Mouse (Mus musculus): ENCODE measurements at regions not wholly inside any gene's neighbourhood (a gene's known extent, or its start where the extent isn't known, plus 50 kb on each side); places are given as distances from the start of the nearest gene placed in this dataset.

DNA sequence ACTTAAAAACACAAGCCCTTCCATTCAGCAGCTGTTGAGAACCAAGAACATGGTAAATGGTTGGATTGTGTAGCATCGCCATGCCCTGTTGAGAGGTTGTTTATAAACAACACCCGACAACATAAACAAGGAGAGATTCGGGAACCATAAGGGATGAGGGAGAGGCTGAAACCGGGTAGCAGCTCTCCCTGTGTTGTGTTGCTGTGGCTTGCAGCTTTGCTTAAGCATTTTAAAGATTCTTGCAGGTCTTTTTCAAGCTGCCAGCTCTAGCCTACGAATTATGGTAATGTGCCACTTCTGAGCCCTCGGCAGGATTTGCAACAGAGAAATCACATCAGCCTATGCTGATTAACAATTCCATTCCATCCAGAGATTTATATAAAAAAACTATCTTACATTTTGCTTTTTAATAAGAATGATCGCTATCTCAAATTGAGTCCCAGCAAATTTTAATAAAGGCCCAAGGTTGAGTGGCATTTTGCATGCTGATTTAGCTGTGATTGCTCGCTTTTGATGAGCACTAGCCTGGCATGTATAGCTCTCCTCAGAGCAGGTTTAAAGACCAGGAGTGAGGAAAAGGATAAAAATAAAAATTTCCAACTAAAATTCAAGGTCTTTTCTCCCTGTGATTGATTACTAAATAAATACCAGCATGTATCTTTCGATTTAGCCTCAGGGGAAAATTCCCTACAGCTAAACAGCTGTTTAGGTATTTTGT, 445.7 kb upstream of the 4930412O13Rik start:
- no peak for DNase-seq (ENCODE audit: low spot score)

DNA sequence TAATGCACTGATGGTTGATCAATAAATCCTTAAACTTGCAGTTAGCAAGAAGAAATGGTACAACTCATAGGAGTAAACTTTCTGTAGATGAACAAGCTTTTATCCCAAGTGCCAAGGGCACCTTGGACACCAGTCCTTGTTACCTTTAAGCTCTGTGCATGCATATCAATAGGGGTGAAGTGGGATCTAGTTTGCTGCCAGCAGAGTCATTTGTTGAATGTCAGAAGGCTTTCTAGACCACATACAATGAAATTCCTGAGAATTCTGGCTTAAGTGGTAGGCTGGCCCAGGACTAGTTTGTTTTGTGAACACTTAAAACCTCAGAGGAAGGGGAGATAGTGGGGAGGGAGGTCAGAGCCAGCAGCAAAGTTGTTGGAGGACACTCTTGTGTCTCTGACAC, 437.9 kb upstream of the 4930412O13Rik start:
- DNase-seq (ENCODE audit: low spot score), result no peak

GRCm38 (mm10) chr2:9445826-9446225, 435.2 kb upstream of the 4930412O13Rik start:
- no peak for DNase-seq (ENCODE audit: low spot score)

- DNase-seq (ENCODE audit: low spot score), result no peak
Observed at GRCm38 (mm10) chr2:9464413-9464812, 416.6 kb upstream of the 4930412O13Rik start.

DNA sequence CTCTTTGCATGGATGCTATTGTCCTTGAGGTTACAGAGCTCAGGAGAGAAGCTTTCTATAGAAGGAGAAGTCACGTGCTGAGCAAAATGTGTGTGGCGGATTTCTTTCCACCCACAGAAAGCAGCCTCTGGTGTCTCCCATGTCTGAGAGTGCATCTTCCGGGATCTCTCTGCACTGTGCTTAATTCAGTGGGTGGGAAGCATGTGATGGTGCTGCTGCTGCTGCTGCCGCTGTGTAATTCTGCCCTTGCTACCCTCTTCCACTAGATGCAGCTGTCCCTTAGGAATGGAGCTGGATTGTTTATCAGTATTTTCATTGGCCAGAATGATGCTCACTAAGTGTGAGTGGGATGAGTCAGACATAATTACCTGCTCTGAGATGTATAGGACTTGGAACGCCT, 416.2 kb upstream of the 4930412O13Rik start:
- DNase-seq (ENCODE audit: low spot score), result no peak

- no peak for DNase-seq (ENCODE audit: low spot score)
Observed at GRCm38 (mm10) chr2:9467573-9467972, 413.5 kb upstream of the 4930412O13Rik start.

GRCm38 (mm10) chr2:9468651-9469050, 412.4 kb upstream of the 4930412O13Rik start:
- DNase-seq (ENCODE audit: low spot score), result no peak

- DNase-seq (ENCODE audit: low spot score), result no peak
Observed at GRCm38 (mm10) chr2:9481678-9482345, 399.2 kb upstream of the 4930412O13Rik start.

DNA sequence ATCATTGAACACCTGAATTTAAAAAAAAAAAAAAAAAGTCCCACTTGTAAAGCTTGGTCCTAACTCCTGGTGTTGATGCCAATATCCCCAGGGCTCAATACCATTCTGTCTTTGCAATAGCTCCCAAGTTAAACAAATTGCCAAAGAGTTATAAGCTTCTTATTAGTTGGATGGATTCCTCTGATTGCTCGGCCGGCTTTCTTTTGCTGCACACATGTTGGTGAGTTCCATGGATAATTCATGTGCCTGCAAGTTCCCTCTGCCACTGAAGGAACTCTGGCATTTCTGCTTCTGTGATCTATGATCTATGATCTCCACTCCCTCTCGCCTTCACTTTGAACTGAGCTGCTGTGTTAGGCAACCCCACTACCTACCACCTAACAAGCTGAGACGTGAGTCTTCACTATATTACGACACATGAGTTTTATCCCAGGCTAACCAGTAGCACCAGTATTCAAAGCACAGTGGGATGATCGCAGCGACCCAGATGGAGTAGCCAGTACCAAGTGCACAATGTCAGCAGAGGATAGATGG, 393.6 kb upstream of the 4930412O13Rik start:
- DNase-seq (ENCODE audit: low spot score), result no peak

GRCm38 (mm10) chr2:9493606-9494145, 387.4 kb upstream of the 4930412O13Rik start:
- no peak for DNase-seq (ENCODE audit: low spot score)

DNA sequence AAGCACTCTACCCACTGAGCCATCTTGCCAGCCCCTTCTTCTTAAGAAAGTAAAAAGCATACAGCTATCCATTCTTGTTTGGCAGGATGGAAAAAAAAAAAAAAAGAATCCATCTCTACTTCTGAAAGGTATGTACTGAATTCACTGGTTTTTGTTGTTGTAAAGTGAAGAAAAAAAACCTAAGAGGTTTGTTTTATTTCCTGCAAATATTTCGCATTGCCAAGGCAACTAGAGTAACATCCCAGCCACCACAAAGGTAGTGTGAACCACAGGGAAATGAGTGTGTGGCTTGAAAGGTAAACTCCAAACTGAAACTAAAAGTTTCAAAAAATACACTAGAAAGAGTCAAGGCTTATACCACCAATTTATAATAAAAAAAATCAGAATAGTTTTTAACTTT, 361.0 kb upstream of the 4930412O13Rik start:
- DNase-seq (ENCODE audit: low spot score), result no peak

DNA sequence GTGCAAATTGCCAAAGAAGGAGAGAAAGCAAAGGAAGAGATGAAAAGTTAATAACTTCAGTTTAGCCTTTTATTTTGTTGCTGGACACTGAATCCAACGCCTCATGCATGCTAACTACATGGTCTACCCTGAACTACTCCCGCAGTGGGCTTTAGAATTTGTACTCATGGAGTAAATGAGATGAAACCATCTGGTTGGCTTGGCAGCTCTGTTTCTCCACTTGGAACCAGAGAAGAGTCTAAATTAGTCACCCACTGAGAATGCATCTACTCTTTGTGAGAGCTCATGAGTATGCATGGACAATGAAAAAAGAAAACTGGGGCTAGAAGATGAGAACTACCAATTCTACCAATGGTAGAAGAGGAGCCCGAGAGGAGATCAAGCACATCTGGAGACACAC, 355.1 kb upstream of the 4930412O13Rik start:
- DNase-seq (ENCODE audit: low spot score), result no peak

DNA sequence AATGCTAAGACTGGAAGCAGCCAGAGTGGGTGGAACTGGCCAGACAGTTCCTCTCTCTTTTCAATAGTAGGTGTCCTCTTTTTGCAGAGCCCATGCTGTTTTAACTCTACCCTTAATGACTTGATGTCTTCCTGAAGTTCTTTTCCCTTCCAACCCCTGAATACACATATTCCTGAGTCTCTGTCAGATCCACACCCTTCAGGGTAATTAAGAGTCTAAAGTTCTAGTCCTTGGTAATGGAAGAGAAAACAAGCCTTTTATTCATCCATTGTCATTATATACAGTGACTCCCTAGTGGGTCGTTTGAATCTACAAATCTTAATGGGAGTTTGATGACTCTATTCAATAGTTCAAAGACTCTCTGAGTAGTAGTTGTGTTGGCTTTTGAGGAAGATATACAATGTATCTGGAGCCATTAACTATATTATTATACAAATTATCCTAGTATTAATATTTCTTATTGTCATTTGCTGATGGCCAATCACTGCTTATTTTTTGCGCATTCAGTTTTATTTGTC, 345.9 kb upstream of the 4930412O13Rik start:
- no peak for DNase-seq (ENCODE audit: low spot score)

- DNase-seq (ENCODE audit: low spot score), result no peak
Observed at GRCm38 (mm10) chr2:9547771-9548590, 333.1 kb upstream of the 4930412O13Rik start.

DNA sequence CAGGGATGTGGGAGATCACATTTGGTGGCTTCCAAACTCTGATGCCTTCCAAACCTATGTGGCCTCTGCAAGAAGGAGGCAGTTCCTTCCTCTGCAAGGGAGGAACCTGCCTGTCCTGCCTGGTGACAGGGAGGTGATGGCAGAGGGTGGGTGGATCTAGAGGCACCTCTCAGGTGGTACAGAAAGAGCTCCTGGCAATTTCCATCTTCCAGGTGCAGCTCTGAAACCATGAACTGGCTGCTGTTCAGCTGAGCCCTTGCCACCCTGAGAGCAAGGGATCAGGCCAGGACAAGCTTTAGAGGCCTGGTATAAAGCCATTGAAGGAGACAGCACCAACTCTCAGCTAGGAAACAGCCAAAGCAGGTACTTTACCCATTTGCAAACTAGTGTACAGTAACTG, 327.7 kb upstream of the 4930412O13Rik start:
- no peak for DNase-seq (ENCODE audit: low spot score)

- DNase-seq (ENCODE audit: low spot score), result no peak
Observed at GRCm38 (mm10) chr2:9564487-9565043, 316.5 kb upstream of the 4930412O13Rik start.

DNA sequence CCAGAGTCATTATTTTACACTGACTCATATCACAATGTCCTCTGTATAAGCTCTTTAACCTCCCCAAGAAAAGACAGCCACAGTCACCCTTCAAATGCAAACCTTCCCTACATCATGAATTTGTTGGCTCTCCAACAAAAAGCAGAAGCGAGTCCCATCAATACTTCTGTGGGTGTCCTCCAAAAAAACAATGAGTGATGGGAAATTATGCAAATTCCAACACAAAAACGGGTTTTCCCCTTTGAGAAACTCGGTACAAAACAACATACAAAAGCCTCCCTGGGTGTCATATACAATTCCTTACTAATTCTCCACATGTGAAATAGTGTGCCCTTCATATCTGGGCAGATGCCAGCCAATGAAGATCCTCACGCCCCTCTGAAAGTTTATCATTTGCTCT, 311.8 kb upstream of the 4930412O13Rik start:
- DNase-seq (ENCODE audit: low spot score), result no peak

- no peak for DNase-seq (ENCODE audit: low spot score)
Observed at GRCm38 (mm10) chr2:9574196-9574595, 306.9 kb upstream of the 4930412O13Rik start.

DNA sequence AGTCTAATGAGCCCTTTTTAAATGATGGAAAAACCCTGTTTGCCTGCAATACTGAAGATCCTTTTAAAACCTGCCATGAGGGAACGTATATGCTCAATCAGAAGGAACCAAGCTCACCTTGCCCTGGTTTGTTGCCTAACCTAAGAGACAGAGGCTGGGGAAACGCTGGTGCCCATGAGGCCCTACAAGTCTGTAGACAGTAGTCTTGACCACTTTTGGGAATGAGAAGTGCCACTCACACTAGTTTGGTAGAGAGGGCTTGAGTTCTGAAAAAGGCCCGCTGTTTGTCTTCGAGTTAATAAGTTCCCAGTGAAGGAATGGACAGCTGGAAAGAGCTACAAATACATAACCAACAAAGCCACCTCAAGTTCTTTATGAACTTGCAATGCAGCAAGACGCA, 306.4 kb upstream of the 4930412O13Rik start:
- no peak for DNase-seq (ENCODE audit: low spot score)

DNA sequence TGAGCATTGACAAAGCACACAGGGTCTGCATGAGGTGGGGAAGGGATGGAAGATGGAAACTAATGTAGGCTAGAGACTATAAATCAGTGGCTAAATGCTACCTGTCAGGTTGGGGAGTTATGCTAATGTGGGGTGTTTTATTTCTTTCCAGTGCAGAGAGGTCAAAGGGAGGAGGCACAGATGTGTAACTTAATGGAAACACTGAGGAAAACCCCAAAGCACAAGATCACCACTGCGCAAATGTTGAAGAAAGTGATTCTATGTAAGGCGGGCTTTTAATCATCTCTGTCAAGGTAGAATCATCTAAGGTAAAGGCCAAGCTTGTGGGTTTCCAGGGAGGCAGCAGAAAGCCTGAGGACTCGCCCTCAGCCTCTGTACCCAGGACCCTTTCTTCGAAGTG, 303.2 kb upstream of the 4930412O13Rik start:
- DNase-seq (ENCODE audit: low spot score), result no peak

DNA sequence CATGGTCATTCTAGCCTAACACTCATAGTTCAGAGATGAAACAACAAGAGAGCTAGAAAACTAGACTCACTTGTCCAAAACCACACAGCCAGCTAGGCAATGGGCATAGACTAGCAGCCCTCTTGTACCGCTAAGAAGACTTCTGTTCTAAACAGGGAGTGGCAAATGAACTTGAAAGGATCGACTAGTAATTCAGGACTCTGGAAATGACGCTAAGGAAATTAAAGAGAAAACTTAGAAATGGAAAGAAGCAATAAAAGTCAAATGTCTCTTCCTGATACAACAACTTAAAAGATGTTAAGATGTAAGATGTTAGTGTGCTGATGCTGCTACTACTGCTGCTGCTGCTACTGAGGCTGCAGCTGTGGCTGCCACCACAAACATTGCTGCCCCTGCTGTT, 293.7 kb upstream of the 4930412O13Rik start:
- no peak for DNase-seq (ENCODE audit: low spot score)

GRCm38 (mm10) chr2:9589200-9589599, 291.9 kb upstream of the 4930412O13Rik start:
- no peak for DNase-seq (ENCODE audit: low spot score)
